Mouse (Mus musculus) left cerebral cortex, adult 11 months (tissue): ENCODE results near the gene Bbs12.

ENCODE experiments used
- DNase-seq: peaks from one replicate; pipeline ENCODE4 v3.0.0; 2022; ENCODE audit warnings: low spot score

The Bbs12 gene

GRCm38 (mm10) chr3:37312370-37312941 is at the start of gene Bbs12, which contains the start of gene Cetn4:
Gene Bbs12, plus strand, starts transcription at chr3:37312554.
Gene Cetn4, minus strand, starts transcription at chr3:37312708.
- DNase-seq, result peak; percentile 91

GRCm38 (mm10) chr3:37268338-37268737 is 44.0 kb upstream of the Bbs12 start:
- DNase-seq, result no peak

DNA sequence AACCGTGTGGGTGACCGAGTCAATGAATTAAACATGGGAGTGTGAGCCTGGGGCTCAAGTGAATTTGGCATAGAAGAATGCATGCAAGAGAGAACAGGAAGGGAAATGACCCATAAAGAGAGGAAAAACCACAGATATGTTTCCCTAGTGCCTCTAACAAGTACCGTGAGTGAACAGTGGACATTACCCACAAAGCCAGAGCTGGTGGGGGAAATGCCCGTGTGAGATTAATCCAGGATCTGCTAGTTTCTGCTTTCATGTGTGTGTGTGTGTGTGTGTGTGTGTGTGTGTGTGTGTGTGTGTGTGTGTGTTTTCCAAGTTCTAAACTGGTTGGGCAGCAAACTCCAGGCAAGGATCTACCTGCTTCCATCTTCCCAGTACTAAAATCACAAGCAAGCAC is 42.4 kb upstream of the Bbs12 start:
- DNase-seq, result no peak

DNA sequence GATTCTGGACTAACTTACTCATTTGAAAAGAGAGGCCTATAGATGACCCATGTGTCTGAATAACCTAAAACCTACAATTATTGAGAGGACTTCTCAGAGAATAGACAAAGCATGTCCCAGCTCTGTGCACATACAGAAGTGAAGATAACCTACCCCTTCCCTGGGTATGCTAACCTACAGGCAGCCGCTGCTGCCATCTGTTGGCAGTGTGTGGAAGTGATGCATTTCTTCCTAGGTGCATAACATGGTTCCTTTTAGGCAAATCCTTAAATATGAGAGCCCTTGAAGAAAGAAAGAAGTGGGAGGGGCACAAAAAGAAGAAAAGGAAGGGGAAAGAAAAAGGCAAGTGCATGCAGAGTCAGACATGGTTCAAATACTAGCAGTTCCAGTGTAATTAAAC is 41.1 kb upstream of the Bbs12 start:
- DNase-seq, result peak; percentile 41

DNA sequence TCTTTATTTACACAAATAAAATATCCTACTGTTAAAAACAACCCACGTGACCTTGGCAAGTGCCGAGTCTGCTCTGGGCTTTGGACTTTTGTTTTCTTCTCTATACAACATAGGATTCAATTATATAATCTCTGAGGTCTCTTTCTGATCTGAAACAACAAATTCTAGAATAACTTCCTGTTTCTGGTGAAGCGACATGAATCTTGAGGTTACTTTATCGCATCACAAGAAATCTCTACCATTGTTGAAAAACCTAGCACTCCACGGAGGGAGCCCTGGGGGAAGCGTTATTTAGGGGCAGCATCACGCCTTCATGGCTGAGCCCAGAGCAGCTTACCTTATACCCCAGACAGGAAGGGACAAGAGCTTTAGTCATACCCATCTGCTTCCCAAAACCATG is 39.3 kb upstream of the Bbs12 start:
- no peak for DNase-seq

DNA sequence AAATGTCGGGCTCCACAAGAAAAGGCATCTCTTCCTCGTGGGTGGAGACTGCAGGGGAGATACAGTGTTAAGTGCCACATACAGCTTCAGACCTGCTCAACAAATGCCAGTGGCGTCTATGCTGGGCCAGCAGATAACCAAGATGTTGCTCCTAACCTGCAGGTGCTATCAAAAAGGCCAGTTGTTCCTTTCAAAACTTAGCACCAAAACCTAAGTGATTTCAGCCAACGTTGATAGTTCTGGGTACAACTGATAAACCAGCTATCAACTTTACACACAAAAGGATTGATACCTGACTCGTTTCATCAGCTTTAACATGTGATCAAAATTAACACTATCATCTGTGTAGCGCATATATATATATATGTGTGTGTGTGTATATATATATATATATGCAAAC is 37.7 kb upstream of the Bbs12 start:
- no peak for DNase-seq

DNA sequence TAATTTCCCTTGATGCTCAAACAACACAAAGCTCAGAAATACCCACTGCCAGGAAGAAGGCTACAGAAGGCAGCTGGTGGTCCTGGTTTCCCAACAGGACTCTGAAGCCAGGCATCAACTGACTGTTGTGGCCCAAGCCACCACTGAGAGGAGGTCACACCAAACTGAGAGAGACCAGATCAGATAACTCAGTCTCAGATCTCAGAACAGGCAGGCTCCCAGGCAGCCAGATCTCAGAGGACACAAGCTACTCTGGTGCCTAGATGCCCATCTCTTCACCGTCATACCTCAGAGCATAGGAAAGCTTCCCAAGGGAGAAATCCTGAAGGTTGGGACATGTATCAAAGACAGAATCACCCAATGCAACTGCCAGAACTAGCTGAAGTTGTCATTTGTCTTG is 32.1 kb upstream of the Bbs12 start:
- no peak for DNase-seq

DNA sequence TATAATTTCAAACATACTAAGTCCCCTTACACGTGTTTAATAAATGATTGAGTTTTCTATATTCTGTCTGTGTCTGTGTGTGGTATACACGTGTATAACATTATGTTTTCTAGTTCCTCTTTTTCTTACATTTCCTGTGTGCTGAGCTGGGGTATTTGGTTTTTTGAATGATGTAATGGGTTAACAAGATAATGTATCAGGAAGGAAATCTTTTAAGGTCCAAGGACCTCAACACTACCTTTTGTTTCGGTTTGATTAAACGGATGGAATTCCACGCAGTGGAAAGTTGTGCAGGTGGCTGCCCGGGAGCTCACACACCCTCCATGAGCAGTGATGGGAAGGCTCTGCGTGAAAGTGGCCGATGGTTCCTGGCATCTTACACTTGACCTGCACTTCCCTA is 31.5 kb upstream of the Bbs12 start:
- DNase-seq, result no peak

GRCm38 (mm10) chr3:37282299-37282922 is 29.9 kb upstream of the Bbs12 start:
- DNase-seq, result no peak

DNA sequence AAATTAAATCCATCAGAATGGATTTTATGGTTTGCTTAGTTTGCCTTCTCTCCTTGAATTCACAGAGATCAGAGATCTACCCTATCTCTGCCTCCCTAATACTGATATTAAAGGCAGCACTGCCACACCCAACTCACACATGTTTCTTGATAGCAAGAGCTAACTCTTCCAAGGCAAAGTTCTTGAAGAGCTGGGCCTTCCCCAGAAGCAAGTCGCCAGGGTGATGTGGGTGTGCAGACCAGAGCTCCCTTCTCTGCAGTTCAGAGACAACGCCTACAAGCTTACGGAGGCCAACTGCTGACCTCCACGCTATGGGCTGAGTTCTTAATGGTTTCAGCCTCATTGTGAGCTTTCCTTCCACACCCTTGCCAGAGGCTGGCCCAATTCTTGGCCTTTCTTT is 29.1 kb upstream of the Bbs12 start:
- DNase-seq, result no peak

GRCm38 (mm10) chr3:37289237-37289636 is 23.1 kb upstream of the Bbs12 start:
- no peak for DNase-seq

DNA sequence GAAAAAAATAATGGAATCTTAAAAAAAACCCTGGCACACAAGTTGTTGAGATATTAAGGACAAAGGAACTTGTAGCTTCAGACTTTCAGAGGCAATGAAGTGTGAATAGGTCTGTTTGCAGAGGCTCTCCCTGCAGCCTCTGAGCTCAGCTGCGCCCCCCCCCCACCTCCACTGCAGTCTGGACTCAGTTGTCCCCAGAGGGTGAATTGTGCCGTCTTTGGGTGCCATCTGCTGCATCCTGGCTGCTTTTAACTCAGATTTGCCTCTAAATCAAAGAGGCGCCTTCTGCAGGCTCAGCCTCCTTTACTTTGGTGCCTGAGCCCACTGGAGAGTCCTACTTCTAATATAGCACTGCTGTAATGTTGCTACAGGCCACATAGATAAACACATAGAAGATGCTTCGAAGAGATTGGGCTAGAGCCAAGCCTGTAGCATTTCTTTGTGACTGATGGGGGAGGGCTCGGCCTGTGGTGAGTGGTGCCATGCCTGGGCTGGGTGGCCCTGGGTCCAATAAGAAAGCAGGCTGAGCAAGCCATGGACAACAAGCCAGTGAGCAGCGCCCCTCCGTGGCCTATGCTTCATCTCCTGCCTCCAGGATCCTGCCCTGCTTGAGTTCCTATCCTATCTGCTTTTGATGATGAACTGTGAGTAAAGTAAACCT is 21.3 kb upstream of the Bbs12 start:
- no peak for DNase-seq

DNA sequence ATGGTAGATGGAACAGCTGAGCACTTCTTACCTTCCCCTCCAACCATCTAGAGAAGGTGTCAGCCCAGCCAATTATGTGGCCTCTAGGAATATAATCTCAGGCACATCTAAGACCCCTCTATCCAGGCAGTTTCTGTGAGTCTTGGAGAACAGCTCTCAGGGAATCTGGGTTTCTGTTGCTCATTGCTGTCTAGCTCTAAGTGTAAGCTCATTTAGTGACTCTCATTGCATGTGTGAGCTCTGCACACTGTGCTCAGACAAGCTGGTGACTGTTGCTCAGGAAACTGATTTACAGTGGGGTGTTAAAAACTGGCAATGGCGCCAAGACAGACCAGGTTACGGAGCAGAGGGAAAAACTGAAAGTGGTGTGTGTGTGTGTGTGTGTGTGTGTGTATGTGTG is 20.4 kb upstream of the Bbs12 start:
- no peak for DNase-seq

- no peak for DNase-seq
Observed at GRCm38 (mm10) chr3:37292654-37293053, 19.7 kb upstream of the Bbs12 start.

DNA sequence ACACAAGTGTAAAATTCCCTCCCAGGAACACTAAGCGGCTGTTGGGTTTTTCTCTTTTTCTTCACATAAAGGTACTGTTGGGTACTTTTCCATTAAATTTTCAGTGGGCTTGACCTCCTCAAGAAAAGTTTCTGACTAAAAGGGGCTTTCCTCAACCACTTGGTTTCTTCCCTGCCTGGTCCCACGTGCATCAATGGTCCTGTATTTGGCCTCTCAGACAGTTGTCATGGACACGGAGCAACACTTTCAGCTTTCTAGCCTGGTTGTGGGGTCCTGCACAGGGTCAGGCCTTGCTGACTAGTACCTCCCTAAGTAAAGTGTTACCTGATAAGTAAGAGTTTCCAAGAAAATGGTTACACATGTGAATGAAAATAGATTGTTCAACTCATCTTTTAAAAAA is 12.9 kb upstream of the Bbs12 start:
- DNase-seq, result no peak

- DNase-seq, result no peak
Observed at GRCm38 (mm10) chr3:37302685-37303084, 9.7 kb upstream of the Bbs12 start.

DNA sequence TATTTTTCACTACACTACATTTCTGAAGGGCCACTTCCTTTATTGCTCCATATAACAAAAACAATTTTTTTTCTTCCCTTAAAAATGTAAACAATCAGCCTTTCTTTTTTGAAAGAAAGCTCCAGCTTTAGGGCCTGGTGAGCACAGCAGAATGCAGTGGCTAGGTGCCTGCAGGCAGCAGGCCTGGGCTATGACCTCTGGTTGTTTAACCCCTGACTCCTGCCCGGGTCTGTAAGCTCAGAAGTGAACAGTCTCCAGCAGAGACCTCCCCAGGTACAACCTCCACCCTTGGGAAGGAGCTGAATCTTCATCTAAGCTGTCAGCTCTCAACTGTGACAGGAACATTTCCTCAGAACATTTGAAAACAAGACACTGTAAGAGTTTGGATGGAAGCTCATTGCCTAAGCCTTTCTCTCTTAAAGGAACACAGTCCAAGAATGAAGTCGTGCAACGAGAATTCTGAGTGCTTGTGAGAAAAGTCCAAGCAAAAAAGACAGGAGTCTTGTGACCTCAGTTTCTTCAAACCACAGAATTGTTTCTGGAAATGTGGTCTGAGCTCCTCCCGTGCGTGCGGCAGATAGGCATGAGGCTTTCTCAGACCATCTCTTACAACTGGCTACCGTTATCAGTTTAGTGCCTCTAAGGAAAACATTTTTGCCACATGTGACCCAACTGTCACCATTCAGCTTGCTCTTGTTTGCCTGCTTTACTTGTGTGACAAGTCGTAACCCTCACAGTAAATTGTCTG is 8.8 kb upstream of the Bbs12 start:
- no peak for DNase-seq

GRCm38 (mm10) chr3:37311897-37312369 is 421 bp upstream of the Bbs12 start:
- no peak for DNase-seq

DNA sequence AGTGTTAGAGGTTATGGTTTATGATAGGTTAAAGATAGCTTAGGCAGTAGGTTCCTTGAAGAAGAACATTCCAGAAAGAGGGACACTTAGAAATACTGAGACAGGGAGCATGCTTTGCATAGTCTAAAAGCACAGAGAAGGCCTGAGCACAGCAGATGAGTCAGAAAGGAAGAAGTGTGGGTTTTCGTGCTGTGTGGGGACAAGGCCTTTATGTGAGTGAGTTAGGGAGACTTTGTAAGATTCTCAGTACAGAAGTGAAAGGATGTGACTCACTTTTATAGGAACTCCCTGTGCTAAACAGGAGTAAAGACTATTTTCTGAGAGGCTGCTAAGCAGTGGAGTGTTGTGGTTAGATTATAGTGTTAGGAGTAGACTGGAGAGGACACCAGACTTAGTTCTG is 1.0 kb downstream of the Bbs12 start:
- peak; percentile 34 for DNase-seq

- no peak for DNase-seq
Observed at GRCm38 (mm10) chr3:37316233-37316632, 3.9 kb downstream of the Bbs12 start.

- no peak for DNase-seq
Observed at GRCm38 (mm10) chr3:37324310-37324709, 12.0 kb downstream of the Bbs12 start.

DNA sequence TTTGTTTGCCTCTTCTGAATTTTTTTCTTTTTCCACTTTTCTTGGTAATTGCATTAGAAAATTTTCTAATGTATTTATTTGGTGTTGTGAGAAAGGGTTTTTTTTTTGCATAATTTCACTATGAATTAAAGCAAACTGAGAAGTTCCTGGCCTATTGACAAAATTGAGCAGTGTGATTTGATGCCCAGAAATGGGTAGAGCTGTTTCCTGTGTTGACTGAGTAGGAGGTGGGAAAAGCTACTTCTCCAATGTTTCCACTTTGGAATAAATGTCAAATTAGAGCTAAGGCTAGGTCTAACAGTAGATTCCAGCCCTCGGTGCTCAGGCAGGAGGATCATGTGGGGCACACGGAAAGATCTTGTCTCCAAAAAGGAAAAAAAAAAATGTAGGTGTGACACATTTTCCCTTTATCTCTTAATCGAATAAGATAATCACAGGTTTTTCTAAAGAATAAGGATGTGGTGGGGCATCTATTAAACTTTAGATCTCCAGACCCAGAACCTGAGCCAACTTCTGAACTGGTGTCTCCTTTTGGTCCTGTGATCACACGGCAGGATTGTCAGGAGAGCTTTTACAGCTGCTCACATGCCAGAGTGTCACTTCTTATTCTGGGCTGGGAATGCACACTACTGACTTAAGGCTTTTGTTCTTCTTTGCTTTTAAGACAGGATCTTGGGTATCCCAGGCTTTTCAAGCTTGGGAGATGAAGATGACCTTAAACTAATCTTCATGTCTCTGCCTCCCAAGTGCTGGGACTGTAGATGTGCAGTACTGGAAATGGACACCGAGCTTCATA is 13.2 kb downstream of the Bbs12 start:
- DNase-seq, result no peak
